Mouse (Mus musculus) liver, adult (tissue): ENCODE data around the gene Gpm6a.

ENCODE experiments used
- GATA4 ChIP-seq: IDR thresholded peaks from 2 replicates; pipeline ENCODE4 v1.6.1; 2014; ENCODE audit warnings: mild to moderate bottlenecking, low read length; ENCODE audit not compliant: insufficient replicate concordance

Gpm6a gene

DNA sequence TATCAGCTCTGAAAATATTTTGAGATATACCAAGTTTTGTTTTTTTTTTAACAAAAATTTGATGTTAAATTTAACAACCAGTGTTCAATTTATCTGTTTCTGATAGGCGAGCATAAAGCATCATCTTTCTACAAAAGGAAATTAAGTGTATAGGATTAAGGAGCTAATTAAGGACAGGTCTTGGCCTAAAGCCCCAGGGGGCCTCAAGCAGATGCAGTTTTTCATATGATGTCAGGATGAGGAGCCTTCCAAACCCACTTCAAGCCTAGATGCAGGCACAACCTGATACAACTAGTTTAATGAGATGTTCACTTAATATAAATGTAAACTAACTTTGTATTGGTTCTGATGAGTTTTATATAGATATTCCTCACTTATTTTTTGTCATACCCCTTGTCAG is 22.0 kb downstream of the Gpm6a start:
- TF ChIP-seq GATA4, result no peak

DNA sequence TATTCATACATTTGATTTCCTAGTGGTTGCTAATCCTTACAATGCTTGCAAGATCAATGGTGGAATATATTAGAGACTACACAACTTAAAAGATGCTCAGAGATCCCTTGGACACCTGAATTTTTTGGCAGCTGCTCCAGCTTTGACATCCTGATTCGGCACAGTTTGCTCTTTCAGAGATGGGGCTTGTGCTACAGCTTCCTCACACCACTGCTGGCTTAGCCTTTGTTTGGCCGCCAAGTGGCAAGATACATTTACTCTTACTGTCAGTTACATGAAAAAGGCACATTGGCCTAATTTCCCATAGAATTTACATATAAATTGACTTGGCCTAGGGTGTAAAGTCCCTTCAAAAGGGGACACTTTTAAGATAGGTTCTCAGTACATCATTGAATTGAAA is 32.1 kb downstream of the Gpm6a start:
- TF ChIP-seq GATA4, result no peak

DNA sequence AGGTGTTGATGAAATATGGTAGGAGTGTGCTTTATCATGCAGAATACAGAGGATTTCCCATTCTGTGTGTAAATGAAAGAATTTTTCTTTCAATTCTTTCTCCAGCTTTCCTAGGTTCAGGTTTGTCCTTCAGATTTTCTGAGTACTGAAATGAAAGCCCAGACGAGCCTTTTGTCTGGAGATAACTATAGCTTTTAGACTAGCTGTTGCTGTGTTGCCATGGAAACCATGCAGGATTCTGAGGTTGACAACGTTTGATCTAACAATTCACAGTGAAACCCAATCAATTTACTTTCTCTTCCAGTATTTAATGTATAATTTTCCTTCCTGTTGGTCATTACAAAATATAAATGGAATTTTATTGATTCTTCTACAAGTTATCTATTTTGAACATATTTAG is 34.5 kb downstream of the Gpm6a start:
- no peak for TF ChIP-seq GATA4

DNA sequence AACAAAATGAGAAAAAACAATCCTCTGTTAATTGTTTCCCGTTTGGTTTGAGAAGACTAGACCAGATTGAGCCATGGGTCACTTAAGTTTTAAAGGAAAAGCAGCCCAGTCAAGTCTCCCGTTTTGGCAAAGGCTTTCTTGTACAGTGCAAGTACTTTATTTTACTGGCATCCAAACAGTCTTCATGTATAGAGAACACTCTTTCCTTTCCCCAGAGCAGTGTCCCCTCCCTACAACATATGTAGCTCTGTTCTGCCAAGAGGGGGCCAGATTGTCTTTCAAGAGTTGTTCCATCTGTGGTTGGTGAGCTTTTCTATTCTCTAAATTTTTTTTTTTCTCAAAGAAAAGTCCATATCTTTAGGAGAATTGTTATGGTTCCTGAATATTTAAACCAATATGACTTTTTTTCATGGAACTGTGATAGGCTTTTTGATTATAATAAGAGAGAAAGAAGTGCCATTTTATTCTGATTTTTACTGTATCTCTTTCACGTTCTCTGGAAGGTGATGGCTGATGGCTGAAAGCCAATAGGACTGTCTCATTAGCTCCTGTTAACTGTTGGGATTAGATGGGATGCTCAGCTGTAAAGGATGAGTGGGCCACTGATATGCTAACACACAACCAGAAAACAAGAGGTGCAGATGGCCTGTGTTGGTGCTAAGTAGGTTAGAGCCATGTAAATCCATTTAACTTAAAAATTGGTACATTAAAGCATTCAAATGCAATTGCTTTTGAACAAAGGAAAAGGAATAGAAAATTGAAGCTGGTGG is 37.4 kb downstream of the Gpm6a start:
- TF ChIP-seq GATA4, result no peak

DNA sequence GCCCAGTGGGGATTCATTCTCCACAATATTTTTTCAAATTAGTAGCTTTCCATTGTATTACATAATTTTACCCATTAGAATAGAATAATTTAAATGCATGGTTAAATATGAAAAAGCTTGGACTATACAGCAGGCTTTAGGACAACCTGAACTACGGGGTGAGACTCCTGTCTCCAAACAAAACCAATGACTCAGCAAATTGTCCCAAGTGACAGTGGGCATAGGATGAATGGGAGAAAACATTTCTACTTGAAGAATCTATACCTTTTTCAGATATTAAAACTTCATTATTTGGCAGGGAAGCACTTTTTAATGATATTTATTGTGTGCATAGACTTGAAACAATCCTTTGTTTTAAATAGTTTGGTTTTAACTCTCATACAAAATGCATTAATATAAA is 41.0 kb downstream of the Gpm6a start:
- no peak for TF ChIP-seq GATA4

DNA sequence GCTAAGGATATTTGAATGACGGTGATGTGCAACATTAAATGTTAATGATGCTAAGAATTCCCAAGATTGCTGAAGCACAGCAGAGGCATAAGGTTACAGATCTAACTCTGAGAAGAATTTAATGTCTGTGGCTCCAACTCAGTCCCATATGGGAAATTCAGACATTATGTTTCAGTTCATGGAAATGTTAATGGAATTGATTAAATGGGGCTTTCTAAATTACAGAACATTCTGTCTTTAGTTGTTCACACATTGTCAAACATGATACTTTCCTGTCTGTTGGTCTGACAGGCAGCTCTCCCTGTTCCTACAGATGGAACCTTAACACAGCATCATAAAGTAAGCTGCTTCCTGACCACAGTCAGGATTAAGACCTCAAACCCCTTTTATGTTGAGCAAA is 47.8 kb downstream of the Gpm6a start:
- TF ChIP-seq GATA4, result no peak

DNA sequence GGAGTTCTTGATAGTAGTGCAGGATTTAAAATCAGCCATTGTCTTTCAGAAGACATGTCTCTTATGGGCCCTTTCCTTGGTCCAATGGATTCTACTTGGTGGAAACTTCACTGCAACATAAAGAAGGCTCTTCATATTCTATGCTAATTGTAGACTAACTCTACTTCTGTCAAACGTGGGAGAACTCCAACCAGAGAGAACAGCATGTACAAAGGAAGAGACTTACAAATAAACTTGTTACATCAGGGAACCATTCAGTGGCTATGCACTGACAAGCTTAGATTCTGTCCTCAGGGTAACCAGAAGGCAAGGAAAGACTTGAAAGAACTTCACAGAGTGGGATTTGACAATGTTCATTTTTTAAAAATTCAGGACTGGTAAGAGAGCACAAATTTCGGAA is 48.3 kb downstream of the Gpm6a start:
- TF ChIP-seq GATA4, result no peak

DNA sequence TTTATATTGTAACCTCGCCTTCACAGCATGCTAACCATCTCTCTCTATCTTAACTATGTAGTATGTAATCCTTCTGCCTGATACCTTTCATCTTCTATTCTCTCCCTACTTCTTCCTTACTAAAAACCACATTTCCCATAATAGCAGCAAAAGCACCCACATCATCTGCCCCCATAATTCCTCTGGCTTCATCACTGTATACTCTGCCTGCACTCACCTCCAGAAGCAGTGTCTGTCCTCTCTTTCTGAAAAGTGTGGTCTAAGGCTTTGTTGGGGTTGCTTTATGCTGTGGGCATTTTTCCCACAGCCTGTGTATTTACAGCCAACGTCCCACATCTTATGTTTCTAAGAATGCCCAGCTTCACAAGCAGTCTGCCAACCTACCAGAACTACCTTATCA is 57.6 kb downstream of the Gpm6a start:
- TF ChIP-seq GATA4, result no peak

DNA sequence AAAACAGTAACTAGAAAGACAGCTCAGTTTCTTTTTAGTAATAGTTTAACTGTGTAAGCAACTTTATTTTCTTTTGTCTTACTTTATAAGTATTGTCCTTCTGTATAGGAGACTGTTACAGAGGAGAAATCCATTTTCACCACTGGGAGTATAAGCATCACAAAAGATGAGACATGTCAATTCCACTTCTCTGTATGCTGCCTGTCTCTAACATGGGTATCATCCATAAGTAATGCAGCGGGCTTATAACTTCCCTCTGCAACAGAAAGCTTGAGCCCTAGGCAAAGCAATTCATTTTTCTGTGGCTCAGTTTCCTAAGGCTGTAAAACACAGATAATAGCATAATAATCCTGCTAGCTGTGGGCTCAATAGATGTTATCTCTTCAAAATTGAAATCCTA is 62.4 kb downstream of the Gpm6a start:
- no peak for TF ChIP-seq GATA4

DNA sequence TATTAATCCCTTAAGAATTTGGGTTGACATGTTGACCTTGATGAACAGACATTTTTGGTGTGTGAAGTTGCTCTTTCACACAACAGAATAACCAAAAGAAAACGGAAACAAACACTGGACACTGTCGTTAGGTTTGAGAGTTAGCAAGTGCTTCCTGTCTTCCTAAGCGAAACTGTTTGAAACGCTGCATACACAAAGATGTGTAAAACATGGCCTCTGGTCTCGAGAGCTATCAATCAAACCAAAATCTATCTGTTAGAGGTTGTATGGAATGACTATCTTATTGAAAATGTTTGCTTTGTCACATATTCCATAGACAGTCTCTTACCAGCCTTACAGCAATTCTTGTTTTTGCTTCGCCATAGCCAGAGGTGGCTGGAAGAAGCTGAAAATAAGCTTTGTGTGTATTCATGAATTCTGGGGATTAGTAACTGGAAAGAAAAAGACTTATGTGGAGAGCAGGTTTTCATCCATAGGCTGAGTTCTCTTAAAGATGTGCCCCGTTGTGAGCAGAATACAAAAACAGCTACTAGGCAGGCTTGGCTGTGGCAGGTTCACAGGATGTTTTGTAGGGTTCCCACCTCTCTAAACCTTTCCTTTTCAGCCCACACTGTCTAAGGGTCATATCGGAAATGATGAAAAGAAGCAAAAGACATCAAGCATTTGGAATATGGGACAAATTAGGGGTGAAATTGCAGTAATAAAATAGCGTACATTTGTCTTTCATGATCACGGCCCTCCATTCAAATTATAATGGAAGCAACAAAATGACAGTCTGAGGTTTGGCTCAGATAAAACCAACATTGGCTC is 71.4 kb downstream of the Gpm6a start:
- no peak for TF ChIP-seq GATA4

DNA sequence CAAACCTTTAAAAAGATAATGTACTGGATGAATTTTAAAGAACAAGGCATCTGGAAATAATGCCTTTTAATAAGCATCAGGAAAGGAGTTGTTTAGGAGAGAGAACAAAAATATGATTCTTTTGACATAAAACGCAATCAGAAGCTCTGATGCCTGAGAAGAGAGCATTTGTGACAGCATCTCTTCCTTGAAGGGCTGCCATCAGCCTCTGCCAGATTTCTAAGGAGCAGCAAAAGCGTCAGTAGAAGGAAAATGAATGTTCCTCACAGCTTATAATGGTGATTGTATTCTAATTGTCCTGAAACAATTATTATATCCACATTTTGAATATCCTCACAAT is 72.0 kb downstream of the Gpm6a start:
- TF ChIP-seq GATA4, result no peak

DNA sequence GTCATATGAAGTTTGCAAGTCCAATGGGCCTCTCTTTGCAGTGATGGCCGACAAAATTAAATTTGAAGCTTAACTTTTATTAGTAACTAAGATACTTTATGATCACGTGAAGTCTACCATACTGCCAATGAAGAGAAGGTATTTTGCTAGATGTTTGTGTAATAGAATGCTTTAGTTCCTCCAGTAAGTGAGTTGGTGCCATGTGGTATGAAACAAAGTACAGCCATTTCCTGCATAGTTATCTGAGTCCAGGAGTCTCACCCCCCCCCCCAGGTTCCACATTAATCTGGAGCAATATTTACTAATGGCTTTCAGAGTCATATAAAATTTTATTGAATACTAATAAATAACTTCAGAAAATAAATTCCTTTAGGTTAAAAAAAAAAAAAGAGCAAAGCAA is 73.7 kb downstream of the Gpm6a start:
- TF ChIP-seq GATA4, result no peak

DNA sequence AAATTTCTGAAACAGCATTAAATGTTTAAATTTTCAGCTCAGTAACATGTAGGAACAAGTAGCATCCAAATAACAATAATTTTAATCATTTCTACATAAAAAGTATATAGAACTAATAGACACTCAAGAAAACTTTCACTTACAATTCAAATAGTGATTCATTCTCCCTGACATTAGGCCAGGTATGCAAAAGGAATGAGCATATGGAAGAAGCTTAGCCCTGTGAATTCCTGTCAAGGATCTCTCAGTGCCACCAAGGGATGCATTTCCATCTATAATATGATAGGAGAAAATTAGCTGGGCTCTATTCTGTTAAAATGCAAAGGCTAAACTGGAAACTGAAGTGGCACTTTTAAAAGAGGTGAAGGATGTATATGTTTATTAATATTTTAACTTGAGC is 76.5 kb downstream of the Gpm6a start:
- TF ChIP-seq GATA4, result no peak

DNA sequence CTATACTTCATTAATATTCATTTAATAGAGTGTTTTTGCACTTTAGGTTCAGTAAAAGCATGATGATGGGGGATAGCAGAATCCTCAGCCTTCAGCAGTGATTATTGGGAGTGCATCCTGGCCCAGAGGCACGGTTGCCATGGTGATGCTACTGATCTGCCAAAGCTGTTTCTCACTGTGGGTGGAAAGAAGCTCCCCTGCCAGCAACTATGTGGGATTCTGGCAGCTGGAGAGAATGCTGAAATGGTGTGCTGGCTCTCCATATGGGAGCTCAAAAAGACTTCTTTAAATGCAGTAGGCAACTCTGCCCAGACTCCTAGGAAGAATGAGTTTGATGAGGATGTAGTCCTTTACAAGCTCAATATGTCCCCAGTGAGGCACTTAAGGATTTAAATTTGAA is 79.7 kb downstream of the Gpm6a start:
- no peak for TF ChIP-seq GATA4

DNA sequence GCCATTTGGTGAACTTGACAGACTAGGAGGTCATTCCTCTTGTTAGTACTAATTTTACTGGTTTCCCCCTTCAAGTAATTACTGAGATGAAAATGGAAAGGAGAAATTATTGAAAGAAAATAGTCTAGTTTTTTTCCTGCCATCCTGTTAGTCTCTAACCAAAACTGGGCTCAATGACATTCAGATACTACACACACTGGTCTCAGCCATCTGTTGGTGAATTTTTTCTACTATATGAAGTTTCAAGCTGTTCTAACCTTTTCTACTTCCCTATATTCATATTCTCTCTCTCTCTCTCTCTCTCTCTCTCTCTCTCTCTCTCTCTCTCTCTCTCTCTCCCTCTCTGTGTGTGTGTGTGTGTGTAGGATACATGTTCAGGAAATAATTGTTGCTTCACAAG is 80.8 kb downstream of the Gpm6a start:
- TF ChIP-seq GATA4, result no peak

DNA sequence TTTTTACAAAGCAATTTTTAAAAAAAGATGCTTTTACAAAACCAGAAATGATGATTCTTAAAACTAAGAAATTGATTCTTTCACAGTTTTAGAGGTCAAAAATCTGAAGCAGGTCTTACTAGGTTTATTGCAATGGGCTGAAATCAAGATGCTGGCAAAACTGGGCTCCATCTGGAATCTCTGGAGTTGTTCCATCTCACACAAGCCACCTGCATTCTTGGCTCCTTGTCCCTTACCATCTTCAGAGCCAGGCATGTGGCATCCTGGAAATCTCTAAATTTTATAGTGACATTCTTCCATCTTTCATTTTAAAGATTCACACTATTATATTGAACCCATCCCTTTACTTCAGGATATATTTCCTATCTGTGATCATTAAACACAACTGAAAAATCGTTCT is 88.3 kb downstream of the Gpm6a start:
- TF ChIP-seq GATA4, result no peak

DNA sequence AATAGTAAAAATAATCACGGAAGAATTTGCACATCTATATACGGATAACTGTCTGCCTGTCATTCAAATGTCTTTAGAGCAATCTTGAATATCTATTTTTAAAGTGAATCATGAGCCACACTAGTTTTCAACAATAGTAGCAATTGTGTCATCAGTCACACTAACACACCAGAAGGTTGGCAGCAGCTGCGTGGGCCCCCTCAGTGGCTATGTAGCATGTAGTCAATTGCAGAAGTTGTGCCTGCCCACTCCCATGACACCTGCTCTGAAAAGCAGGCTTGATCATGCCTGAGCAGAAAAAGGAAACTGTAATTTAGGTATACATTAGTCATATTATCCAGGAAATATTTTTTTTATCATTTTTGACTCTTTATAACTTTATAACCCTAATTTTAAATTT is 93.8 kb downstream of the Gpm6a start:
- no peak for TF ChIP-seq GATA4
